ENCODE assay signal across 10 mouse cellular contexts in genomic region chr7:112328969-112329368, GRCm38 (mm10).
DNase-seq lines count a peak whose midpoint lies in the region; ATAC-seq and TF ChIP-seq lines count a peak whose summit lies in the region.
"Had no signal": no experiment of that assay in that cellular context is flagged by ENCODE, and none has a peak within 500 bp of the region (broad histone marks: within the 10 kb centered on the region; RNA-seq: fewer than 3 reads in every experiment).

No protein-coding gene starts in this region.

- H3K4me3 ChIP-seq in liver, embryonic 14.5 days (ENCODE audit: insufficient read depth in 1 of 2, low read depth in 2 of 2, low read length in 2 of 2) = no peak overlapping the region
- H3K4me3 ChIP-seq in liver, embryonic 11.5 days (ENCODE audit: low read depth, low read length) = no peak overlapping the region
- H3K4me3 ChIP-seq: liver, embryonic 15.5 days had no signal

- H3K36me3 ChIP-seq in liver, embryonic 14.5 days (replicated peaks; ENCODE audit: control insufficient read depth, insufficient read depth, low read depth) = no peaks in the 10 kb centered on the region
- 0 out of 2 replicates have a peak, but pooled peaks cover 4% of the 10 kb centered on the region for H3K36me3 ChIP-seq in liver, embryonic 11.5 days (ENCODE audit: control insufficient read depth, insufficient read depth, low read length)
- H3K36me3 ChIP-seq: G1E had no signal

- H3K4me1 ChIP-seq in liver, embryonic 14.5 days (replicated peaks; ENCODE audit: control insufficient read depth in 2 of 2, insufficient read depth in 2 of 2, low read length in 1 of 2) = no peaks in the 10 kb centered on the region
- no peaks in the 10 kb centered on the region for H3K4me1 ChIP-seq in liver, embryonic 11.5 days (replicated peaks; ENCODE audit: control insufficient read depth, insufficient read depth, low read length)
- H3K4me1 ChIP-seq: liver, embryonic 15.5 days had no signal

- H3K27ac ChIP-seq in liver, embryonic 14.5 days = no peak overlapping the region
- H3K27ac ChIP-seq in liver, embryonic 11.5 days (ENCODE audit: low read depth, low read length) = no peak overlapping the region
- H3K27ac ChIP-seq: liver, embryonic 15.5 days had no signal

- peak; percentile 36; the same call in 1 of the 2 replicates for TF ChIP-seq CTCF in liver, embryonic 14.5 days (IDR thresholded peaks at IDR 0.05; ENCODE audit: low read depth)

- H3K9me3 ChIP-seq in liver, embryonic 14.5 days (ENCODE audit: control insufficient read depth, low read length) = no peaks in the 10 kb centered on the region
- no peaks in the 10 kb centered on the region for H3K9me3 ChIP-seq in liver, embryonic 11.5 days (ENCODE audit: control insufficient read depth, low read length)
- H3K9me3 ChIP-seq: liver, embryonic 15.5 days had no signal

- H3K9ac ChIP-seq in liver, embryonic 14.5 days (replicated peaks) = no peak overlapping the region
- no peak overlapping the region for H3K9ac ChIP-seq in liver, embryonic 11.5 days (ENCODE audit: low read depth, low read length)
- H3K9ac ChIP-seq: liver, embryonic 15.5 days had no signal

- ATAC-seq in liver, embryonic 14.5 days (ENCODE audit: insufficient read depth) = no peak
- no peak for ATAC-seq in liver, embryonic 11.5 days (replicated peaks; ENCODE audit: low FRiP score)
- ATAC-seq in megakaryocyte, adult 5-6 weeks (ENCODE audit: poor library complexity, severe bottlenecking) = no peak

- no peak for TF ChIP-seq EP300 in liver, embryonic 14.5 days (IDR thresholded peaks at IDR 0.05; ENCODE audit: low read depth)

- H3K27me3 ChIP-seq in liver, embryonic 14.5 days (ENCODE audit: control insufficient read depth, insufficient read depth, low read length) = no peaks in the 10 kb centered on the region
- no peaks in the 10 kb centered on the region for H3K27me3 ChIP-seq in liver, embryonic 11.5 days (replicated peaks; ENCODE audit: control insufficient read depth, insufficient read depth, low read length)
- H3K27me3 ChIP-seq: liver, embryonic 15.5 days had no signal

- 3% methylated on average over 1 of the region's 1 CpGs for whole genome bisulfite sequencing in liver, embryonic 14.5 days (ENCODE audit: insufficient replicate concordance)
- 23% methylated on average over 1 of the region's 1 CpGs for WGBS in liver, embryonic 11.5 days

- no peak overlapping the region for H3K4me2 ChIP-seq in liver, embryonic 14.5 days (ENCODE audit: low read depth)
- no peak overlapping the region for H3K4me2 ChIP-seq in liver, embryonic 11.5 days
- H3K4me2 ChIP-seq: liver, embryonic 15.5 days had no signal

- peak; percentile 68 for DNase-seq in embryo, embryonic 10 days (ENCODE audit: low spot score)
- DNase-seq in embryo, embryonic 9.5 days (ENCODE audit: extremely low spot score) = no peak
- no peak for DNase-seq in liver, embryonic 14.5 days (ENCODE audit: low read depth in 3 of 3, low spot score in 3 of 3)
- no peak for DNase-seq in liver, embryonic 11.5 days (ENCODE audit: low spot score)
- DNase-seq in c-Kit-positive CD71-negative TER-119-negative erythroid progenitor cells, embryonic 14.5 days (ENCODE audit: low read depth) = peak; percentile 45
- peak; percentile 70 for DNase-seq in heart, postnatal 4 days
- peak; percentile 11 for DNase-seq in retina, adult 2 months (ENCODE audit: low read depth, low spot score)

Comparison
In these comparisons a context has a peak if more than half of its experiments do, and no peak if none do; other contexts are left out.
1. DNase-seq: peak in embryo, embryonic 10 days (single experiment), c-Kit-positive CD71-negative TER-119-negative erythroid progenitor cells, embryonic 14.5 days (single experiment), heart, postnatal 4 days (single experiment) and retina, adult 2 months (single experiment); none in embryo, embryonic 9.5 days (single experiment), liver, embryonic 14.5 days (0 of 3) and liver, embryonic 11.5 days (single experiment).